In genomic region chr15:99670964-99671670, GRCm38 (mm10) we compare ENCODE assay signal across 7 mouse cellular contexts. TPM values are rescaled to one million over a fixed set of nuclear protein-coding genes. Genes with fewer than 3 reads are reported as not detected.
DNase-seq lines count a peak whose midpoint lies in the region; ATAC-seq and TF ChIP-seq lines count a peak whose summit lies in the region.

No protein-coding gene starts in this region.

- peak overlapping the region; percentile 98 for H3K4me2 ChIP-seq in lung, embryonic 15.5 days
- H3K4me2 ChIP-seq in forebrain, embryonic 11.5 days (ENCODE audit: low read depth, low read length, severe bottlenecking): peak overlapping the region; percentile 97
- peak overlapping the region; percentile 97 for H3K4me2 ChIP-seq in limb, embryonic 13.5 days (replicated peaks)
- H3K4me2 ChIP-seq in stomach, embryonic 14.5 days (replicated peaks; ENCODE audit: low read depth, low read length): peak overlapping the region; percentile 95

- H3K27ac ChIP-seq in lung, embryonic 15.5 days: no peak overlapping the region
- H3K27ac ChIP-seq in forebrain, embryonic 11.5 days (ENCODE audit: low read depth, low read length): no peak overlapping the region
- H3K27ac ChIP-seq in limb, embryonic 13.5 days: no peak overlapping the region
- no peak overlapping the region for H3K27ac ChIP-seq in stomach, embryonic 14.5 days (ENCODE audit: low read length)

- peaks cover 62% of the 10 kb centered on the region for H3K27me3 ChIP-seq in lung, embryonic 15.5 days
- H3K27me3 ChIP-seq in forebrain, embryonic 11.5 days (ENCODE audit: control insufficient read depth, insufficient read depth, low read length): peaks cover 25% of the 10 kb centered on the region
- H3K27me3 ChIP-seq in limb, embryonic 13.5 days: peaks cover 78% of the 10 kb centered on the region
- H3K27me3 ChIP-seq in stomach, embryonic 14.5 days (ENCODE audit: control insufficient read depth, insufficient read depth, low read length): peaks cover 29% of the 10 kb centered on the region

- no peak for ATAC-seq in lung, embryonic 15.5 days (ENCODE audit: borderline replicate concordance, extremely low read depth, low FRiP score, low TSS enrichment)
- no peak; the same call in 1 of the 2 replicates for ATAC-seq in forebrain, embryonic 11.5 days (replicated peaks; ENCODE audit: low FRiP score)
- ATAC-seq in limb, embryonic 13.5 days (ENCODE audit: low FRiP score, low read depth): peak; percentile 37; the same call in 1 of the 2 replicates
- no peak for ATAC-seq in stomach, embryonic 14.5 days (ENCODE audit: insufficient number of reproducible peaks, insufficient read depth, low FRiP score, low read depth)
- no peak for ATAC-seq in inflammation-experienced regulatory T-cells, adult 6 months

- H3K4me1 ChIP-seq in lung, embryonic 15.5 days: peaks cover 13% of the 10 kb centered on the region
- H3K4me1 ChIP-seq in lung, adult 2 months (ENCODE audit: control insufficient read depth, insufficient read depth, low read length): peaks cover 4% of the 10 kb centered on the region
- peaks cover 10% of the 10 kb centered on the region; the same call in 1 of the 2 replicates for H3K4me1 ChIP-seq in forebrain, embryonic 11.5 days (replicated peaks; ENCODE audit: control insufficient read depth, insufficient read depth, low read length)
- peaks cover 14% of the 10 kb centered on the region for H3K4me1 ChIP-seq in limb, embryonic 13.5 days
- H3K4me1 ChIP-seq in stomach, embryonic 14.5 days (ENCODE audit: control insufficient read depth, insufficient read depth, low read length): no peaks in the 10 kb centered on the region

- H3K9ac ChIP-seq in lung, embryonic 15.5 days: peak overlapping the region; percentile 34
- peak overlapping the region; percentile 80 for H3K9ac ChIP-seq in forebrain, embryonic 11.5 days (ENCODE audit: low read length)
- H3K9ac ChIP-seq in limb, embryonic 13.5 days: peak overlapping the region; percentile 71
- H3K9ac ChIP-seq in stomach, embryonic 14.5 days (replicated peaks; ENCODE audit: low read depth, low read length): no peak overlapping the region; the same call in 1 of the 2 replicates

- H3K9me3 ChIP-seq in lung, embryonic 15.5 days: no peaks in the 10 kb centered on the region
- no peaks in the 10 kb centered on the region for H3K9me3 ChIP-seq in forebrain, embryonic 11.5 days (ENCODE audit: control insufficient read depth, low read length)
- H3K9me3 ChIP-seq in limb, embryonic 13.5 days: no peaks in the 10 kb centered on the region
- no peaks in the 10 kb centered on the region for H3K9me3 ChIP-seq in stomach, embryonic 14.5 days (ENCODE audit: control insufficient read depth, low read depth, low read length)

- 8% methylated on average over 17 of the region's 17 CpGs for WGBS in lung, embryonic 15.5 days
- WGBS in lung, adult 2 months: 10% methylated on average over 14 of the region's 17 CpGs
- WGBS in forebrain, embryonic 11.5 days: 14% methylated on average over 12 of the region's 17 CpGs
- WGBS in limb, embryonic 13.5 days: 10% methylated on average over 12 of the region's 17 CpGs
- WGBS in stomach, embryonic 14.5 days: 10% methylated on average over 10 of the region's 17 CpGs

- H3K36me3 ChIP-seq in lung, embryonic 15.5 days: no peaks in the 10 kb centered on the region
- H3K36me3 ChIP-seq in forebrain, embryonic 11.5 days (ENCODE audit: control insufficient read depth, insufficient read depth, low read length): no peaks in the 10 kb centered on the region
- H3K36me3 ChIP-seq in limb, embryonic 13.5 days: no peaks in the 10 kb centered on the region
- no peaks in the 10 kb centered on the region for H3K36me3 ChIP-seq in stomach, embryonic 14.5 days (ENCODE audit: control insufficient read depth, insufficient read depth, low read length)

- no peak for DNase-seq in lung, adult 2 months
- DNase-seq in forebrain, embryonic 11.5 days (ENCODE audit: low spot score): no peak
- DNase-seq in layer of hippocampus, postnatal 10 days (ENCODE audit: low spot score in 2 of 2): no peak

- no peak for TF ChIP-seq CTCF in lung, adult 2 months (IDR thresholded peaks at IDR 0.05; ENCODE audit: insufficient read depth, low read length)

- TF ChIP-seq POLR2A in lung, adult 2 months (IDR thresholded peaks at IDR 0.05; ENCODE audit: borderline replicate concordance, extremely low read depth, low read depth, low read length): no peak

- H3K4me3 ChIP-seq in lung, embryonic 15.5 days: peak overlapping the region; percentile 51
- H3K4me3 ChIP-seq in lung, adult 2 months (replicated peaks; ENCODE audit: extremely low read depth, low read depth, low read length): no peak overlapping the region
- peak overlapping the region; percentile 53 for H3K4me3 ChIP-seq in forebrain, embryonic 11.5 days (ENCODE audit: low read depth, low read length)
- H3K4me3 ChIP-seq in limb, embryonic 13.5 days: peak overlapping the region; percentile 62
- peak overlapping the region; percentile 49 for H3K4me3 ChIP-seq in stomach, embryonic 14.5 days (ENCODE audit: low read depth, low read length)

RNA-seq across cellular contexts. Expression of gene Asic1, which starts 0.9 kb away (rescaled TPM):
- 1.4 and 1.8 TPM in 2 replicates for polyA plus RNA-seq in lung, embryonic 15.5 days (2015; fragmentation: Nextera tagmentation; extraction: Ambion mirVana)
- polyA plus RNA-seq in lung, adult 2 months (2012; rRNA removed): 0.18 and 0.19 TPM in 2 replicates
- 3.9 and 5.3 TPM in 2 replicates for polyA plus RNA-seq in forebrain, embryonic 11.5 days (2014; fragmentation: Nextera tagmentation; extraction: Ambion mirVana)
- polyA plus RNA-seq in limb, embryonic 13.5 days (2015; fragmentation: Nextera tagmentation; extraction: Ambion mirVana): 1.7 and 1.8 TPM in 2 replicates
- polyA plus RNA-seq in stomach, embryonic 14.5 days (2014; fragmentation: Nextera tagmentation; extraction: Ambion mirVana): 1.5 and 1.8 TPM in 2 replicates
- under 1 TPM in 2 of 3 experiments, not detected in 1; 0.20 to 0.40 TPM for polyA plus RNA-seq in inflammation-experienced regulatory T-cells, adult 6 months (2017; shearing (Covaris generic))
- total RNA-seq in layer of hippocampus, postnatal 10 days (2021): 10 to 100 TPM; 50.7 to 54.6 TPM

RNA-seq across cellular contexts. Expression of gene Racgap1, which starts 19.7 kb away (rescaled TPM):
- 174 and 186 TPM in 2 replicates for polyA plus RNA-seq in lung, embryonic 15.5 days (2015; fragmentation: Nextera tagmentation; extraction: Ambion mirVana)
- 2.9 and 4.9 TPM in 2 replicates for polyA plus RNA-seq in lung, adult 2 months (2012; rRNA removed)
- 201 and 217 TPM in 2 replicates for polyA plus RNA-seq in forebrain, embryonic 11.5 days (2014; fragmentation: Nextera tagmentation; extraction: Ambion mirVana)
- 114 and 121 TPM in 2 replicates for polyA plus RNA-seq in limb, embryonic 13.5 days (2015; fragmentation: Nextera tagmentation; extraction: Ambion mirVana)
- 108 and 109 TPM in 2 replicates for polyA plus RNA-seq in stomach, embryonic 14.5 days (2014; fragmentation: Nextera tagmentation; extraction: Ambion mirVana)
- 100 to 1,000 TPM in 1 of 3 experiments, 10 to 100 TPM in 2; 18.4 to 106 (median 18.6) TPM for polyA plus RNA-seq in inflammation-experienced regulatory T-cells, adult 6 months (2017; shearing (Covaris generic))
- 10 to 100 TPM; 13.6 TPM for total RNA-seq in layer of hippocampus, postnatal 10 days (2021)

RNA-seq across cellular contexts. Expression of gene Smarcd1, which starts 30.8 kb away (rescaled TPM):
- polyA plus RNA-seq in lung, embryonic 15.5 days (2015; fragmentation: Nextera tagmentation; extraction: Ambion mirVana): 41.1 and 50.7 TPM in 2 replicates
- polyA plus RNA-seq in lung, adult 2 months (2012; rRNA removed): 30.1 and 38.0 TPM in 2 replicates
- polyA plus RNA-seq in forebrain, embryonic 11.5 days (2014; fragmentation: Nextera tagmentation; extraction: Ambion mirVana): 134 and 142 TPM in 2 replicates
- polyA plus RNA-seq in limb, embryonic 13.5 days (2015; fragmentation: Nextera tagmentation; extraction: Ambion mirVana): 54.0 and 58.7 TPM in 2 replicates
- 37.8 and 40.1 TPM in 2 replicates for polyA plus RNA-seq in stomach, embryonic 14.5 days (2014; fragmentation: Nextera tagmentation; extraction: Ambion mirVana)
- 10 to 100 TPM in 2 of 3 experiments, 1 to 10 TPM in 1; 8.4 to 15.5 (median 10.5) TPM for polyA plus RNA-seq in inflammation-experienced regulatory T-cells, adult 6 months (2017; shearing (Covaris generic))
- 10 to 100 TPM; 89.4 to 94.3 TPM for total RNA-seq in layer of hippocampus, postnatal 10 days (2021)

RNA-seq across cellular contexts. Expression of gene Gm17349, which starts 34.2 kb away (rescaled TPM):
- polyA plus RNA-seq in lung, embryonic 15.5 days (2015; fragmentation: Nextera tagmentation; extraction: Ambion mirVana): not detected in 2 replicates
- polyA plus RNA-seq in lung, adult 2 months (2012; rRNA removed): 1.0 TPM in 1 of 2 replicates, not detected in the other
- polyA plus RNA-seq in forebrain, embryonic 11.5 days (2014; fragmentation: Nextera tagmentation; extraction: Ambion mirVana): not detected in 2 replicates
- polyA plus RNA-seq in limb, embryonic 13.5 days (2015; fragmentation: Nextera tagmentation; extraction: Ambion mirVana): not detected in 2 replicates
- not detected in 2 replicates for polyA plus RNA-seq in stomach, embryonic 14.5 days (2014; fragmentation: Nextera tagmentation; extraction: Ambion mirVana)
- polyA plus RNA-seq in inflammation-experienced regulatory T-cells, adult 6 months (2017; shearing (Covaris generic)): not detected
- total RNA-seq in layer of hippocampus, postnatal 10 days (2021): 1 to 10 TPM; 1.5 to 2.2 TPM

RNA-seq across cellular contexts. Expression of gene Gpd1, which starts 46.2 kb away (rescaled TPM):
- 0.82 and 1.1 TPM in 2 replicates for polyA plus RNA-seq in lung, embryonic 15.5 days (2015; fragmentation: Nextera tagmentation; extraction: Ambion mirVana)
- 55.2 and 114 TPM in 2 replicates for polyA plus RNA-seq in lung, adult 2 months (2012; rRNA removed)
- polyA plus RNA-seq in forebrain, embryonic 11.5 days (2014; fragmentation: Nextera tagmentation; extraction: Ambion mirVana): 0.35 and 0.53 TPM in 2 replicates
- polyA plus RNA-seq in limb, embryonic 13.5 days (2015; fragmentation: Nextera tagmentation; extraction: Ambion mirVana): 0.27 and 0.55 TPM in 2 replicates
- 0.20 and 0.21 TPM in 2 replicates for polyA plus RNA-seq in stomach, embryonic 14.5 days (2014; fragmentation: Nextera tagmentation; extraction: Ambion mirVana)
- polyA plus RNA-seq in inflammation-experienced regulatory T-cells, adult 6 months (2017; shearing (Covaris generic)): under 1 TPM in 2 of 3 experiments, not detected in 1; 0.24 to 0.39 TPM
- total RNA-seq in layer of hippocampus, postnatal 10 days (2021): 10 to 100 TPM; 35.3 to 39.3 TPM
